Mouse (Mus musculus): Measurements from ENCODE around the gene Aprt. TPM values are rescaled to one million over a fixed set of nuclear protein-coding genes. Genes with fewer than 3 reads are reported as not detected.

Gene Aprt
- polyA plus RNA-seq, 1 experiment from 2014 or later, result 223 TPM

DNA sequence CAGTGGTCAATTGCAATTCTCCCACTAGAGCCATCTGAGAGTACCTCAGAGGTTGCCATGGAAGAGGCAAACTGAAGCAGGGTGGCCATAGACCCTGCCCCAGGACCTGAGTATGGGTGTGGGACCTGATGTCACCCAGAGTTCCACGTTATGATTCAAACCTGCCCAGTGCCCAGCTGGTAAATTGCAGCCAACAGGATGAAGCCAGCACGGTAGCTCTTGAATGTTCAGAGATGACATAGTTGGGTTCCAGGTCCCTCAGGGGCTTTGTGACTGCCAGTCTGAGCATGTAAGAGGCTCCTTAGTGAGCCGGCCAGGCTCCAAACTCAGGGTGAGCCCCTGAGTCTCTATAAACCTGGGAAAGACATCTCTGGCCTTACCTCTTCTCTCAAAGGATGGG is 50.6 kb downstream of the Aprt start:
- Histone ChIP-seq H3K9ac (replicated peaks) (no peak overlapping the region; the same call in 1 of the 2 replicates), H3K27ac (ENCODE audit: low read depth) (peak overlapping the region; percentile 13; the same call in 1 of the 2 replicates), H3K4me2 (ENCODE audit: low read depth, low read length) (no peak overlapping the region), H3K4me3 (ENCODE audit: low read depth, low read length) (no peak overlapping the region), H3K4me1 (ENCODE audit: insufficient read depth) (peaks cover 42% of the 10 kb centered on the region), H3K27me3 (ENCODE audit: insufficient read depth, low read length) (no peaks in the 10 kb centered on the region), H3K36me3 (replicated peaks; ENCODE audit: insufficient read depth, low read length) (no peaks in the 10 kb centered on the region; the same call in 1 of the 2 replicates), H3K9me3 (ENCODE audit: low read length) (no peaks in the 10 kb centered on the region)
- DNase-seq (no peak), ATAC-seq (no peak)
- TF ChIP-seq EP300 (IDR thresholded peaks at IDR 0.05; ENCODE audit: low read depth) (no peak), CTCF (IDR thresholded peaks at IDR 0.05; ENCODE audit: low read depth) (no peak)
- 65% methylated on average over 3 of the region's 3 CpGs for WGBS (ENCODE audit: insufficient replicate concordance)

GRCm38 (mm10) chr8:122525004-122525403 is 51.7 kb downstream of the Aprt start:
- no peaks in the 10 kb centered on the region for H3K27me3 ChIP-seq (ENCODE audit: insufficient read depth, low read length)
- WGBS (ENCODE audit: insufficient replicate concordance), result 45% methylated on average over 6 of the region's 6 CpGs
- ATAC-seq (peak; percentile 30), DNase-seq (no peak)
- H3K9ac ChIP-seq (replicated peaks), result peak overlapping the region; percentile 18; the same call in 1 of the 2 replicates
- H3K27ac ChIP-seq (ENCODE audit: low read depth), result peak overlapping the region; percentile 39; the same call in 1 of the 2 replicates
- H3K36me3 ChIP-seq (replicated peaks; ENCODE audit: insufficient read depth, low read length), result no peaks in the 10 kb centered on the region; the same call in 1 of the 2 replicates
- H3K4me1 ChIP-seq (ENCODE audit: insufficient read depth), result peaks cover 41% of the 10 kb centered on the region
- H3K9me3 ChIP-seq (ENCODE audit: low read length), result no peaks in the 10 kb centered on the region
- peak overlapping the region; percentile 43 for H3K4me2 ChIP-seq (ENCODE audit: low read depth, low read length)
- no peak overlapping the region for H3K4me3 ChIP-seq (ENCODE audit: low read depth, low read length)
- TF ChIP-seq EP300 (IDR thresholded peaks at IDR 0.05; ENCODE audit: low read depth) (no peak), CTCF (IDR thresholded peaks at IDR 0.05; ENCODE audit: low read depth) (no peak)

Small RNAs within 50 kb of the gene (microRNA-seq; reads per million reads assigned to microRNA genes)
- gene Mir6396, result not detected

Other genes with a start within 250 kb of the Aprt start
- not detected in 2 replicates for gene Trhr2, start 216.2 kb downstream of the Aprt start, polyA plus RNA-seq (2015; fragmentation: Nextera tagmentation; extraction: Ambion mirVana)
- 12.8 and 15.6 TPM in 2 replicates for gene Zc3h18, start 200.3 kb downstream of the Aprt start, polyA plus RNA-seq (2015; fragmentation: Nextera tagmentation; extraction: Ambion mirVana)
- not detected in 2 replicates for gene Il17c, start 154.9 kb downstream of the Aprt start, polyA plus RNA-seq (2015; fragmentation: Nextera tagmentation; extraction: Ambion mirVana)
- gene Cyba, start 144.0 kb downstream of the Aprt start, polyA plus RNA-seq (2015; fragmentation: Nextera tagmentation; extraction: Ambion mirVana), result 211 and 220 TPM in 2 replicates
- gene Mvd, start 133.5 kb downstream of the Aprt start, polyA plus RNA-seq (2015; fragmentation: Nextera tagmentation; extraction: Ambion mirVana), result 4.9 and 5.8 TPM in 2 replicates
- 1.4 and 3.4 TPM in 2 replicates for gene Snai3, start 116.2 kb downstream of the Aprt start, polyA plus RNA-seq (2015; fragmentation: Nextera tagmentation; extraction: Ambion mirVana)
- 18.5 and 18.9 TPM in 2 replicates for gene Rnf166, start 100.8 kb downstream of the Aprt start, polyA plus RNA-seq (2015; fragmentation: Nextera tagmentation; extraction: Ambion mirVana)
- 17.8 and 20.9 TPM in 2 replicates for gene Ctu2, start 100.8 kb downstream of the Aprt start, polyA plus RNA-seq (2015; fragmentation: Nextera tagmentation; extraction: Ambion mirVana)
- 2.6 and 3.4 TPM in 2 replicates for gene Piezo1, start 25.6 kb downstream of the Aprt start, polyA plus RNA-seq (2015; fragmentation: Nextera tagmentation; extraction: Ambion mirVana)
- 19.8 and 23.7 TPM in 2 replicates for gene Cdt1, start 8.9 kb downstream of the Aprt start, polyA plus RNA-seq (2015; fragmentation: Nextera tagmentation; extraction: Ambion mirVana)
- 6.8 and 6.9 TPM in 2 replicates for gene Galns, start 34.6 kb upstream of the Aprt start, polyA plus RNA-seq (2015; fragmentation: Nextera tagmentation; extraction: Ambion mirVana)
- 29.3 and 30.7 TPM in 2 replicates for gene Trappc2l, start 34.7 kb upstream of the Aprt start, polyA plus RNA-seq (2015; fragmentation: Nextera tagmentation; extraction: Ambion mirVana)
- not detected in 2 replicates for gene Pabpn1l, start 45.8 kb upstream of the Aprt start, polyA plus RNA-seq (2015; fragmentation: Nextera tagmentation; extraction: Ambion mirVana)
- gene Cbfa2t3, start 122.2 kb upstream of the Aprt start, polyA plus RNA-seq (2015; fragmentation: Nextera tagmentation; extraction: Ambion mirVana), result 2.1 and 2.4 TPM in 2 replicates
- gene Acsf3, start 198.6 kb upstream of the Aprt start, polyA plus RNA-seq (2015; fragmentation: Nextera tagmentation; extraction: Ambion mirVana), result 9.6 and 10.7 TPM in 2 replicates